ENCODE assay signal across 15 mouse cellular contexts in the genomic region with DNA sequence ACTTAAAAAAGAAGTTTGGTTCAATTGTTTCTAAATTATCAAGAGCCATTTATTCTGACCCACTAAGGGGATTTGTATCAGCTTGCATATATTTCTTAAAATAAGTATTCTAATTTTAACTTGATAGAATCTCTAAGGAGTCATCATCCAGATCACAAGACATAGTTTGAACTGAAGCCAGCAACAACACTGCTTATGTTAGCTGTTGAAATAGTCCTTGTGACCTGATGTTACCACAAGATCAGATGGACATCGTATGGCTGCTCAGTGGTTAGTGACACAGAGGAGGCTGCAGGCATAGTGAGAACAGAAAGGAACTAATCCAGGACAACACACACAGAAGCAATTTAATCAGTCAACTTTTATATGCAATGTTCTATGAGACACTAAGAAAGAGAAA. TPM values are rescaled to one million over a fixed set of nuclear protein-coding genes. Genes with fewer than 3 reads are reported as not detected.
DNase-seq lines count a peak whose midpoint lies in the region; ATAC-seq and TF ChIP-seq lines count a peak whose summit lies in the region.
"Had no signal": no experiment of that assay in that cellular context is flagged by ENCODE, and none has a peak within 500 bp of the region (broad histone marks: within the 10 kb centered on the region; RNA-seq: fewer than 3 reads in every experiment).

No protein-coding gene starts in this region.

- no peak overlapping the region for H3K27ac ChIP-seq in kidney, adult 2 months (ENCODE audit: insufficient read depth, low read depth, low read length)
- H3K27ac ChIP-seq in embryonic fibroblast, embryonic 13.5 days (ENCODE audit: insufficient read depth, low read length): peak overlapping the region; percentile 8; the same call in 1 of the 2 replicates
- H3K27ac ChIP-seq: kidney, embryonic 15.5 days; liver, embryonic 12.5 days; stomach, postnatal 0 days had no signal

- no peaks in the 10 kb centered on the region for H3K27me3 ChIP-seq in kidney, adult 2 months (replicated peaks; ENCODE audit: control insufficient read depth, insufficient read depth, low read length)
- no peaks in the 10 kb centered on the region for H3K27me3 ChIP-seq in Patski
- H3K27me3 ChIP-seq: kidney, embryonic 15.5 days; liver, embryonic 12.5 days had no signal

- ATAC-seq in Patski: no peak
- no peak for ATAC-seq in activated CD4-positive, CD25-positive, alpha-beta regulatory T cell, adult 4 months
- ATAC-seq: hindbrain, embryonic 16.5 days; liver, embryonic 12.5 days had no signal

- WGBS in kidney, adult 2 months: 76% methylated on average over 1 of the region's 1 CpGs

- no peaks in the 10 kb centered on the region for H3K4me1 ChIP-seq in kidney, adult 2 months (ENCODE audit: control insufficient read depth, insufficient read depth, low read length)
- H3K4me1 ChIP-seq in embryonic fibroblast, embryonic 13.5 days (ENCODE audit: control insufficient read depth, insufficient read depth, low read length): peaks cover 2% of the 10 kb centered on the region; the same call in 1 of the 2 replicates
- H3K4me1 ChIP-seq: kidney, embryonic 15.5 days; liver, embryonic 12.5 days had no signal

- H3K36me3 ChIP-seq in kidney, adult 2 months (ENCODE audit: control insufficient read depth, insufficient read depth, low read length): no peaks in the 10 kb centered on the region; the same call in none of the 2 replicates

- H3K4me3 ChIP-seq in kidney, adult 2 months (ENCODE audit: insufficient read depth, low read depth, low read length): no peak overlapping the region
- H3K4me3 ChIP-seq in embryonic fibroblast, embryonic 13.5 days (ENCODE audit: insufficient read depth, low read length): no peak overlapping the region
- H3K4me3 ChIP-seq: kidney, embryonic 15.5 days; liver, embryonic 12.5 days had no signal

- TF ChIP-seq POLR2A in kidney, adult 2 months (IDR thresholded peaks at IDR 0.05; ENCODE audit: low read depth, low read length): no peak
- no peak for TF ChIP-seq POLR2A in embryonic fibroblast, embryonic 13.5 days (IDR thresholded peaks at IDR 0.05; ENCODE audit: low read depth, low read length)

- TF ChIP-seq CTCF in kidney, adult 2 months (conservative IDR thresholded peaks at IDR 0.05; ENCODE audit: insufficient read depth, insufficient read length, low read depth, low read length): no peak
- TF ChIP-seq CTCF in Patski (IDR thresholded peaks at IDR 0.05): no peak
- TF ChIP-seq CTCF in embryonic fibroblast, embryonic 13.5 days (IDR thresholded peaks at IDR 0.05; ENCODE audit: borderline replicate concordance, insufficient read depth, low read length): no peak

- in situ Hi-C loops in Patski (cut with MboI; ENCODE audit: low pct_unique_long_range_greater_than_20kb): no loop called here

- peak; percentile 28 for DNase-seq in kidney, adult 2 months
- no peak for DNase-seq in kidney, postnatal 4 days
- DNase-seq in Patski (ENCODE audit: low read depth, low spot score): peak; percentile 74
- peak; percentile 50 for DNase-seq in lung, postnatal 10 days
- DNase-seq in cerebellum, postnatal 25 days: no peak
- DNase-seq: adrenal gland, adult 8-10 months; cerebellum, postnatal 36 days; right cerebral cortex, adult 18-20 months; thymus, postnatal 25 days had no signal

- POLR2A ChIA-PET in Patski (lab: Charles Lee): no interaction called here

- CTCF ChIA-PET in Patski (lab: Charles Lee): interaction anchor here (0.7 to 1.1 kb wide), 3 partner anchors 14 to 40 kb away, joined by 3 read pairs; no protein-coding TSS in a partner anchor

RNA-seq across cellular contexts. Expression of a gene that starts 22.4 kb away (rescaled TPM):
- polyA plus RNA-seq in kidney, adult 2 months (2012; rRNA removed): 24.0 and 29.2 TPM in 2 replicates
- polyA plus RNA-seq in Patski (2021): 87.3 TPM
- polyA plus RNA-seq in embryonic fibroblast, embryonic 13.5 days (2011; ENCODE audit: insufficient read length, low read depth, missing spikeins): 75.1 and 89.4 TPM in 2 replicates
- polyA plus RNA-seq in activated CD4-positive, CD25-positive, alpha-beta regulatory T cell, adult 4 months (2017; shearing (Covaris generic)): 100 to 1,000 TPM; 113 to 139 TPM

Comparison
In these comparisons a context has a peak if more than half of its experiments do, and no peak if none do; other contexts are left out.
1. DNase-seq: peak in kidney, adult 2 months (single experiment), Patski (single experiment) and lung, postnatal 10 days (single experiment); none in kidney, postnatal 4 days (0 of 2) and cerebellum, postnatal 25 days (0 of 2).